Mouse (Mus musculus) E14TG2a.4 (cell line): ENCODE data around the gene Prph2.

Experiments used
- CTCF ChIP-seq: conservative IDR thresholded peaks from 2 replicates; pipeline ENCODE4 v1.5.1; 2014; ENCODE audit warnings: low read length
- NANOG ChIP-seq: IDR thresholded peaks from 2 replicates; pipeline ENCODE4 v1.6.1; 2014; ENCODE audit warnings: borderline replicate concordance, low read length, mixed read lengths
- POU5F1 ChIP-seq: IDR thresholded peaks from 2 replicates; pipeline ENCODE4 v1.6.1; 2014; ENCODE audit warnings: low read length, borderline replicate concordance

GRCm38 (mm10) chr17:46962153-46962552 is 51.9 kb downstream of the Prph2 start:
- TF ChIP-seq CTCF = no peak
- TF ChIP-seq POU5F1 = no peak
- TF ChIP-seq NANOG = no peak
